In genomic region chr6:18338307-18338706, GRCm38 (mm10) we compare ENCODE assay signal across 25 mouse cellular contexts.
DNase-seq lines count a peak whose midpoint lies in the region; ATAC-seq and TF ChIP-seq lines count a peak whose summit lies in the region.
"Had no signal": no experiment of that assay in that cellular context is flagged by ENCODE, and none has a peak within 500 bp of the region (broad histone marks: within the 10 kb centered on the region; RNA-seq: fewer than 3 reads in every experiment).

No protein-coding gene starts in this region.

- no peak overlapping the region for H3K4me2 ChIP-seq in intestine, embryonic 15.5 days (replicated peaks)
- no peak overlapping the region for H3K4me2 ChIP-seq in intestine, embryonic 16.5 days (ENCODE audit: low read depth, low read length)
- no peak overlapping the region for H3K4me2 ChIP-seq in lung, embryonic 15.5 days
- H3K4me2 ChIP-seq in stomach, embryonic 14.5 days (replicated peaks; ENCODE audit: low read depth, low read length): no peak overlapping the region
- H3K4me2 ChIP-seq in stomach, postnatal 0 days (replicated peaks; ENCODE audit: low read depth): no peak overlapping the region
- H3K4me2 ChIP-seq in stomach, embryonic 16.5 days (ENCODE audit: low read depth, low read length): no peak overlapping the region
- H3K4me2 ChIP-seq: embryonic facial prominence, embryonic 12.5 days; embryonic facial prominence, embryonic 15.5 days; forebrain, embryonic 12.5 days had no signal

- H3K4me3 ChIP-seq in intestine, embryonic 15.5 days (replicated peaks): no peak overlapping the region
- no peak overlapping the region for H3K4me3 ChIP-seq in intestine, embryonic 16.5 days (ENCODE audit: low read length)
- no peak overlapping the region for H3K4me3 ChIP-seq in lung, embryonic 15.5 days
- no peak overlapping the region for H3K4me3 ChIP-seq in stomach, embryonic 14.5 days (ENCODE audit: low read depth, low read length)
- H3K4me3 ChIP-seq in stomach, postnatal 0 days (ENCODE audit: low read depth, low read length): no peak overlapping the region
- H3K4me3 ChIP-seq in stomach, embryonic 16.5 days (replicated peaks; ENCODE audit: low read length): no peak overlapping the region
- H3K4me3 ChIP-seq: embryonic facial prominence, embryonic 12.5 days; embryonic facial prominence, embryonic 15.5 days; erythroblast, embryonic 14.5 days; forebrain, embryonic 10.5 days; forebrain, embryonic 12.5 days had no signal

- H3K27me3 ChIP-seq in intestine, embryonic 15.5 days (replicated peaks): no peaks in the 10 kb centered on the region
- H3K27me3 ChIP-seq in intestine, embryonic 16.5 days (replicated peaks; ENCODE audit: control insufficient read depth, insufficient read depth, low read length): no peaks in the 10 kb centered on the region
- no peaks in the 10 kb centered on the region for H3K27me3 ChIP-seq in lung, embryonic 15.5 days
- H3K27me3 ChIP-seq in stomach, embryonic 14.5 days (ENCODE audit: control insufficient read depth, insufficient read depth, low read length): no peaks in the 10 kb centered on the region
- no peaks in the 10 kb centered on the region for H3K27me3 ChIP-seq in stomach, postnatal 0 days (ENCODE audit: control insufficient read depth, insufficient read depth, low read length)
- H3K27me3 ChIP-seq in stomach, embryonic 16.5 days (ENCODE audit: control insufficient read depth, insufficient read depth, low read length): no peaks in the 10 kb centered on the region
- H3K27me3 ChIP-seq: embryonic facial prominence, embryonic 12.5 days; embryonic facial prominence, embryonic 15.5 days; forebrain, embryonic 12.5 days had no signal

- H3K36me3 ChIP-seq in intestine, embryonic 15.5 days: no peaks in the 10 kb centered on the region
- no peaks in the 10 kb centered on the region for H3K36me3 ChIP-seq in intestine, embryonic 16.5 days (ENCODE audit: control insufficient read depth, insufficient read depth, low read length)
- no peaks in the 10 kb centered on the region for H3K36me3 ChIP-seq in lung, embryonic 15.5 days
- H3K36me3 ChIP-seq in stomach, embryonic 14.5 days (ENCODE audit: control insufficient read depth, insufficient read depth, low read length): no peaks in the 10 kb centered on the region
- no peaks in the 10 kb centered on the region for H3K36me3 ChIP-seq in stomach, postnatal 0 days (ENCODE audit: control insufficient read depth, insufficient read depth, low read length)
- H3K36me3 ChIP-seq in stomach, embryonic 16.5 days (ENCODE audit: control insufficient read depth, insufficient read depth, low read length): no peaks in the 10 kb centered on the region
- H3K36me3 ChIP-seq: embryonic facial prominence, embryonic 12.5 days; embryonic facial prominence, embryonic 15.5 days; forebrain, embryonic 10.5 days; forebrain, embryonic 12.5 days had no signal

- DNase-seq in lung, postnatal 14 days: no peak
- no peak for DNase-seq in stomach, postnatal 0 days (ENCODE audit: low spot score)
- no peak for DNase-seq in layer of hippocampus, adult 18-20 months (ENCODE audit: low spot score in 2 of 2)
- DNase-seq: adrenal gland, adult 2 months; adrenal gland, postnatal 10 days; adrenal gland, postnatal 25 days; cerebellum, adult 11 months; cerebellum, adult 18-20 months; cerebellum, adult 8-10 months; cerebellum, adult 9-11 months; cerebellum, postnatal 14 days; cerebellum, postnatal 36 days; embryo, embryonic 11 days had no signal

- H3K27ac ChIP-seq in intestine, embryonic 15.5 days: no peak overlapping the region
- H3K27ac ChIP-seq in intestine, embryonic 16.5 days (ENCODE audit: low read length): no peak overlapping the region
- H3K27ac ChIP-seq in lung, embryonic 15.5 days: peak overlapping the region; percentile 76; the same call in 1 of the 2 replicates
- no peak overlapping the region; the same call in 1 of the 2 replicates for H3K27ac ChIP-seq in stomach, embryonic 14.5 days (ENCODE audit: low read length)
- no peak overlapping the region for H3K27ac ChIP-seq in stomach, postnatal 0 days (replicated peaks)
- H3K27ac ChIP-seq in stomach, embryonic 16.5 days (ENCODE audit: low read length): peak overlapping the region; percentile 69
- H3K27ac ChIP-seq: embryonic facial prominence, embryonic 12.5 days; embryonic facial prominence, embryonic 15.5 days; forebrain, embryonic 10.5 days; forebrain, embryonic 12.5 days had no signal

- no peak overlapping the region for H3K9ac ChIP-seq in intestine, embryonic 15.5 days
- no peak overlapping the region for H3K9ac ChIP-seq in intestine, embryonic 16.5 days (ENCODE audit: low read depth, low read length)
- H3K9ac ChIP-seq in lung, embryonic 15.5 days: no peak overlapping the region
- H3K9ac ChIP-seq in stomach, embryonic 14.5 days (replicated peaks; ENCODE audit: low read depth, low read length): no peak overlapping the region
- no peak overlapping the region for H3K9ac ChIP-seq in stomach, postnatal 0 days (ENCODE audit: low read length)
- no peak overlapping the region for H3K9ac ChIP-seq in stomach, embryonic 16.5 days (ENCODE audit: low read length)
- H3K9ac ChIP-seq: embryonic facial prominence, embryonic 12.5 days; embryonic facial prominence, embryonic 15.5 days; forebrain, embryonic 12.5 days had no signal

- H3K9me3 ChIP-seq in intestine, embryonic 15.5 days: no peaks in the 10 kb centered on the region
- H3K9me3 ChIP-seq in intestine, embryonic 16.5 days (ENCODE audit: control insufficient read depth, low read length): no peaks in the 10 kb centered on the region
- no peaks in the 10 kb centered on the region for H3K9me3 ChIP-seq in lung, embryonic 15.5 days
- H3K9me3 ChIP-seq in stomach, embryonic 14.5 days (ENCODE audit: control insufficient read depth, low read depth, low read length): no peaks in the 10 kb centered on the region
- H3K9me3 ChIP-seq in stomach, postnatal 0 days (ENCODE audit: control insufficient read depth, low read length): no peaks in the 10 kb centered on the region
- no peaks in the 10 kb centered on the region for H3K9me3 ChIP-seq in stomach, embryonic 16.5 days (replicated peaks; ENCODE audit: control insufficient read depth, low read length)
- H3K9me3 ChIP-seq: embryonic facial prominence, embryonic 12.5 days; embryonic facial prominence, embryonic 15.5 days; forebrain, embryonic 10.5 days; forebrain, embryonic 12.5 days had no signal

- TF ChIP-seq EP300 in stomach, postnatal 0 days (optimal IDR thresholded peaks at IDR 0.05): no peak

- peak; percentile 55; the same call in 1 of the 2 replicates for ATAC-seq in intestine, embryonic 15.5 days
- ATAC-seq in intestine, embryonic 16.5 days: no peak
- ATAC-seq in lung, embryonic 15.5 days (ENCODE audit: borderline replicate concordance, extremely low read depth, low FRiP score, low TSS enrichment): peak; percentile 64; the same call in 1 of the 2 replicates
- 0 out of 2 replicates have a peak, but pooled peaks have one; percentile 63 for ATAC-seq in stomach, embryonic 14.5 days (ENCODE audit: insufficient number of reproducible peaks, insufficient read depth, low FRiP score, low read depth)
- no peak for ATAC-seq in stomach, postnatal 0 days (ENCODE audit: low FRiP score, low TSS enrichment)
- ATAC-seq in stomach, embryonic 16.5 days (ENCODE audit: insufficient read depth, low FRiP score): no peak; the same call in 1 of the 2 replicates
- ATAC-seq: forebrain, embryonic 14.5 days; forebrain, embryonic 16.5 days had no signal

- no peaks in the 10 kb centered on the region for H3K4me1 ChIP-seq in intestine, embryonic 15.5 days (replicated peaks)
- H3K4me1 ChIP-seq in intestine, embryonic 16.5 days (ENCODE audit: control insufficient read depth, insufficient read depth, low read length): no peaks in the 10 kb centered on the region; the same call in 1 of the 2 replicates
- no peaks in the 10 kb centered on the region for H3K4me1 ChIP-seq in lung, embryonic 15.5 days
- no peaks in the 10 kb centered on the region for H3K4me1 ChIP-seq in stomach, embryonic 14.5 days (ENCODE audit: control insufficient read depth, insufficient read depth, low read length)
- H3K4me1 ChIP-seq in stomach, postnatal 0 days (replicated peaks; ENCODE audit: control insufficient read depth, insufficient read depth): no peaks in the 10 kb centered on the region
- no peaks in the 10 kb centered on the region for H3K4me1 ChIP-seq in stomach, embryonic 16.5 days (ENCODE audit: control insufficient read depth, insufficient read depth, low read length)
- H3K4me1 ChIP-seq: embryonic facial prominence, embryonic 12.5 days; embryonic facial prominence, embryonic 15.5 days; forebrain, embryonic 10.5 days; forebrain, embryonic 12.5 days had no signal

- no peak for TF ChIP-seq CTCF in stomach, postnatal 0 days (IDR thresholded peaks at IDR 0.05; ENCODE audit: low read depth)

Comparison
In these comparisons a context has a peak if more than half of its experiments do, and no peak if none do; other contexts are left out.
1. ATAC-seq: peak in intestine, embryonic 15.5 days (single experiment), lung, embryonic 15.5 days (single experiment) and stomach, embryonic 14.5 days (single experiment); none in intestine, embryonic 16.5 days (single experiment), stomach, postnatal 0 days (single experiment) and stomach, embryonic 16.5 days (single experiment).
2. H3K27ac ChIP-seq: peak in lung, embryonic 15.5 days (single experiment) and stomach, embryonic 16.5 days (single experiment); none in intestine, embryonic 15.5 days (single experiment), intestine, embryonic 16.5 days (single experiment), stomach, embryonic 14.5 days (single experiment) and stomach, postnatal 0 days (single experiment).